Mouse (Mus musculus) cerebellum, postnatal 4 days (tissue): ENCODE data around the gene Mgat4a.
A peak's percentile ranks its signal among the peaks of the same experiment; 100 is the strongest.

ENCODE experiments used
- DNase-seq, 2 experiments: peaks; one replicate each; pipeline ENCODE4 v3.0.0; 2022; ENCODE audit warnings: low spot score in 2 of 2, mixed read lengths in 1 of 2

Mgat4a gene

GRCm38 (mm10) chr1:37540810-37541658, at the start of gene Mgat4a:
Gene Mgat4a (minus strand): TSS chr1:37541016.
- peak; percentile 84 to 92 for DNase-seq

- peak in 1 of 2 experiments; percentile 44 for DNase-seq
Observed at GRCm38 (mm10) chr1:37585809-37586480, 45.1 kb upstream of the Mgat4a start.

GRCm38 (mm10) chr1:37583795-37584464, 43.1 kb upstream of the Mgat4a start:
- DNase-seq, result no peak

- DNase-seq, result no peak
Observed at GRCm38 (mm10) chr1:37583167-37583566, 42.4 kb upstream of the Mgat4a start.

GRCm38 (mm10) chr1:37579686-37580085, 38.9 kb upstream of the Mgat4a start:
- DNase-seq, result no peak

- DNase-seq, result no peak
Observed at GRCm38 (mm10) chr1:37572528-37573272, 31.9 kb upstream of the Mgat4a start.

GRCm38 (mm10) chr1:37568379-37568778, 27.6 kb upstream of the Mgat4a start:
- DNase-seq, result no peak

- no peak for DNase-seq
Observed at GRCm38 (mm10) chr1:37566754-37567153, 25.9 kb upstream of the Mgat4a start.

- no peak for DNase-seq
Observed at GRCm38 (mm10) chr1:37566344-37566743, 25.5 kb upstream of the Mgat4a start.

- no peak for DNase-seq
Observed at GRCm38 (mm10) chr1:37565396-37565795, 24.6 kb upstream of the Mgat4a start.

- DNase-seq, result no peak
Observed at GRCm38 (mm10) chr1:37561955-37562354, 21.1 kb upstream of the Mgat4a start.

- peak in 1 of 2 experiments; percentile 23 for DNase-seq
Observed at GRCm38 (mm10) chr1:37560356-37560755, 19.5 kb upstream of the Mgat4a start.

- DNase-seq, result no peak
Observed at GRCm38 (mm10) chr1:37551986-37552385, 11.2 kb upstream of the Mgat4a start.

- no peak for DNase-seq
Observed at GRCm38 (mm10) chr1:37549501-37549900, 8.7 kb upstream of the Mgat4a start.

- no peak for DNase-seq
Observed at GRCm38 (mm10) chr1:37546398-37547051, 5.7 kb upstream of the Mgat4a start.

GRCm38 (mm10) chr1:37544251-37544650, 3.4 kb upstream of the Mgat4a start:
- DNase-seq, result no peak

GRCm38 (mm10) chr1:37543057-37543456, 2.2 kb upstream of the Mgat4a start:
- no peak for DNase-seq

GRCm38 (mm10) chr1:37539968-37540809, 627 bp downstream of the Mgat4a start:
- no peak for DNase-seq

GRCm38 (mm10) chr1:37534532-37535108, 6.2 kb downstream of the Mgat4a start:
- no peak for DNase-seq

GRCm38 (mm10) chr1:37533181-37533580, 7.6 kb downstream of the Mgat4a start:
- no peak for DNase-seq
